ENCODE assay signal across 9 mouse cellular contexts in genomic region chr5:105792853-105793547, GRCm38 (mm10).
DNase-seq lines count a peak whose midpoint lies in the region; TF ChIP-seq lines count a peak whose summit lies in the region.
"Had no signal": no experiment of that assay in that cellular context is flagged by ENCODE, and none has a peak within 500 bp of the region (broad histone marks: within the 10 kb centered on the region; RNA-seq: fewer than 3 reads in every experiment).

No protein-coding gene starts in this region.

- intact Hi-C loops in left cerebral cortex, adult 2 months (cut with DNase I), result no loop called here

- peak overlapping the region; percentile 14; the same call in 1 of the 2 replicates for H3K4me3 ChIP-seq in left cerebral cortex, adult 2 months
- H3K4me3 ChIP-seq: limb, embryonic 13.5 days had no signal

- no peak overlapping the region; the same call in 1 of the 2 replicates for H3K27ac ChIP-seq in left cerebral cortex, adult 2 months
- H3K27ac ChIP-seq: limb, embryonic 13.5 days had no signal

- DNase-seq in left cerebral cortex, adult 2 months (ENCODE audit: extremely low spot score in 1 of 2, low spot score in 2 of 2), result no peak
- no peak for DNase-seq in left cerebral cortex, adult 11 months (ENCODE audit: low spot score)
- DNase-seq in cerebellum, postnatal 36 days, result peak; percentile 31 to 42
- peak; percentile 52 to 69 for DNase-seq in heart, adult 9 months (ENCODE audit: low spot score in 2 of 2)
- peak; percentile 85 to 90 for DNase-seq in kidney, adult 8-10 months
- peak; percentile 60 for DNase-seq in lung, postnatal 14 days
- DNase-seq in urinary bladder, postnatal 36 days (ENCODE audit: low spot score in 2 of 2), result peak; percentile 42 to 49
- DNase-seq in thymus, postnatal 36 days, result no peak

- no peak for TF ChIP-seq CTCF in left cerebral cortex, adult 2 months (IDR thresholded peaks at IDR 0.05)

Comparison
In these comparisons a context has a peak if more than half of its experiments do, and no peak if none do; other contexts are left out.
1. DNase-seq: peak in cerebellum, postnatal 36 days (2 of 2), heart, adult 9 months (2 of 2), kidney, adult 8-10 months (2 of 2), lung, postnatal 14 days (single experiment) and urinary bladder, postnatal 36 days (2 of 2); none in left cerebral cortex, adult 2 months (0 of 2), left cerebral cortex, adult 11 months (single experiment) and thymus, postnatal 36 days (0 of 2).